In the genomic region with DNA sequence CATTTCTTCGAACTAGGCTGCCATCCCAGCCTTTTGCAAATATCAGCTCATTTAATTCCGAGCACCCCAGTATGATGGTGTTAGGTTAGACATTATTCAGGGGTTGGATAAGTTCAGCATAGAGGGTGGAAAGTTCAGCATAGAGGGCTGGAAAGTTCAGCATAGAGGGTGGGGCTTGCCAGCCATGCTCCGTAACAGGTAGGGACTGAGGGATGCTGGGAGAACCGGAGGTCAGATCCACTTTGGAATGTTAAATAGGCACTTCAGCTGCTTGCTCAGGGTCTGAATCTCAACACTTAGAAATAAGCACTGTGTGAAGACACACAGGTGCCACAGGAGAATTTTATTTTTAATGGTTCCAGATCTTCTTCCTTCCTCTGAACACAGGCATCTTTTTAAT, we compare ENCODE assay signal across 10 mouse cellular contexts.
"Had no signal": no experiment of that assay in that cellular context is flagged by ENCODE, and none has a peak within 500 bp of the region (broad histone marks: within the 10 kb centered on the region; RNA-seq: fewer than 3 reads in every experiment).

No protein-coding gene starts in this region.

- ATAC-seq: intestine, embryonic 15.5 days; liver, embryonic 12.5 days had no signal

- DNase-seq: layer of hippocampus, adult 9-11 months; layer of hippocampus, postnatal 36 days; lung, postnatal 14 days; right cerebral cortex, adult 18-20 months had no signal

- H3K9me3 ChIP-seq: intestine, embryonic 15.5 days; limb, embryonic 15.5 days; liver, embryonic 12.5 days; midbrain, embryonic 13.5 days had no signal

- H3K4me3 ChIP-seq: intestine, embryonic 15.5 days; limb, embryonic 15.5 days; liver, embryonic 12.5 days; midbrain, embryonic 13.5 days had no signal

- H3K27ac ChIP-seq: intestine, embryonic 15.5 days; limb, embryonic 15.5 days; macrophage; stomach, postnatal 0 days had no signal

- H3K27me3 ChIP-seq: intestine, embryonic 15.5 days; limb, embryonic 15.5 days; liver, embryonic 12.5 days; midbrain, embryonic 13.5 days had no signal

- H3K4me2 ChIP-seq: intestine, embryonic 15.5 days; limb, embryonic 15.5 days; liver, embryonic 12.5 days; midbrain, embryonic 13.5 days had no signal

- H3K36me3 ChIP-seq: intestine, embryonic 15.5 days; limb, embryonic 15.5 days; midbrain, embryonic 13.5 days had no signal

- H3K9ac ChIP-seq: intestine, embryonic 15.5 days; limb, embryonic 15.5 days; liver, embryonic 12.5 days; midbrain, embryonic 13.5 days had no signal
